Mouse (Mus musculus) stomach, embryonic 15.5 days (tissue): Measurements from ENCODE around the gene Eif4e3. TPM values are rescaled to one million over a fixed set of nuclear protein-coding genes. Genes with fewer than 3 reads are reported as not detected.

Experiments used
- ATAC-seq: fragments of 200-750 bp; cut with Nextera tagmentation; 2 replicates; pipeline ENCODE4 v1.8.0; 2017; ENCODE audit warnings: low read depth, moderate number of reproducible peaks, moderate TSS enrichment; ENCODE audit not compliant: insufficient read depth, low FRiP score
- H3K27ac ChIP-seq: fragments of 300-500 bp; sonication (generic); 2 replicates; pipeline ENCODE4 v1.5.1; 2015; ENCODE audit warnings: mild to moderate bottlenecking, inconsistent platforms
- H3K27me3 ChIP-seq: fragments of 300-500 bp; sonication (generic); replicated peaks from 2 replicates; pipeline ENCODE4 v1.6.1; 2015; ENCODE audit warnings: inconsistent platforms
- H3K36me3 ChIP-seq: fragments of 300-500 bp; sonication (generic); 2 replicates; pipeline ENCODE4 v1.6.1; 2015; ENCODE audit warnings: inconsistent platforms
- H3K4me1 ChIP-seq: fragments of 300-500 bp; sonication (generic); 2 replicates; pipeline ENCODE4 v1.6.1; 2015; ENCODE audit warnings: inconsistent platforms
- H3K4me2 ChIP-seq: fragments of 300-500 bp; sonication (generic); 2 replicates; pipeline ENCODE4 v1.6.1; 2015; ENCODE audit warnings: mild to moderate bottlenecking, inconsistent platforms
- H3K4me3 ChIP-seq: fragments of 300-500 bp; sonication (generic); replicated peaks from 2 replicates; pipeline ENCODE4 v1.5.1; 2015; ENCODE audit warnings: inconsistent platforms
- H3K9ac ChIP-seq: fragments of 300-500 bp; sonication (generic); 2 replicates; pipeline ENCODE4 v1.6.1; 2015; ENCODE audit warnings: inconsistent platforms
- H3K9me3 ChIP-seq: fragments of 300-500 bp; sonication (generic); 2 replicates; pipeline ENCODE4 v1.6.1; 2016; ENCODE audit warnings: inconsistent platforms
- WGBS: fragments of 180-500 bp; shearing (Covaris S2); methylation state at CpG from one replicate; pipeline ENCODE4 v1.1.7; 2015; 5-methylcytosine and 5-hydroxymethylcytosine counted together
- polyA plus RNA-seq: library from polyadenylated mRNA; unstranded; fragments of >200 nt; fragmentation: Nextera tagmentation; extraction: Ambion mirVana; gene quantifications from 2 replicates; pipeline ENCODE4 v1.2.1, GENCODE M21; 2015

Eif4e3 gene
- polyA plus RNA-seq, 1 experiment from 2014 or later = 11.9 TPM

GRCm38 (mm10) chr6:99636801-99637200, 29.8 kb downstream of the Eif4e3 start:
- 61% methylated on average over 8 of the region's 8 CpGs for WGBS
- no peak overlapping the region for H3K4me3 ChIP-seq
- no peak for ATAC-seq
- H3K4me2 ChIP-seq = no peak overlapping the region
- no peak overlapping the region for H3K9ac ChIP-seq
- no peak overlapping the region for H3K27ac ChIP-seq
- no peaks in the 10 kb centered on the region for H3K4me1 ChIP-seq
- H3K27me3 ChIP-seq = no peaks in the 10 kb centered on the region
- no peaks in the 10 kb centered on the region for H3K36me3 ChIP-seq
- H3K9me3 ChIP-seq = no peaks in the 10 kb centered on the region

- H3K36me3 ChIP-seq = no peaks in the 10 kb centered on the region
- no peak overlapping the region for H3K27ac ChIP-seq
- H3K9me3 ChIP-seq = no peaks in the 10 kb centered on the region
- H3K4me1 ChIP-seq = no peaks in the 10 kb centered on the region
- WGBS = 48% methylated on average over 9 of the region's 9 CpGs
- H3K4me3 ChIP-seq = no peak overlapping the region
- no peak overlapping the region for H3K9ac ChIP-seq
- H3K4me2 ChIP-seq = no peak overlapping the region
- no peak for ATAC-seq
- H3K27me3 ChIP-seq = no peaks in the 10 kb centered on the region
Observed at GRCm38 (mm10) chr6:99636121-99636520, 30.4 kb downstream of the Eif4e3 start.

- 72% methylated on average over 32 of the region's 32 CpGs for WGBS
- H3K9me3 ChIP-seq = no peaks in the 10 kb centered on the region
- no peaks in the 10 kb centered on the region for H3K4me1 ChIP-seq
- no peak overlapping the region for H3K27ac ChIP-seq
- no peak overlapping the region for H3K4me2 ChIP-seq
- H3K9ac ChIP-seq = no peak overlapping the region
- no peaks in the 10 kb centered on the region for H3K36me3 ChIP-seq
- H3K4me3 ChIP-seq = no peak overlapping the region
- no peak for ATAC-seq
- H3K27me3 ChIP-seq = no peaks in the 10 kb centered on the region
Observed at GRCm38 (mm10) chr6:99632121-99632980, 34.2 kb downstream of the Eif4e3 start.

- no peak overlapping the region for H3K27ac ChIP-seq
- H3K4me1 ChIP-seq = no peaks in the 10 kb centered on the region; the same call in 1 of the 2 replicates
- no peak overlapping the region for H3K4me2 ChIP-seq
- WGBS = 90% methylated on average over 5 of the region's 5 CpGs
- no peak for ATAC-seq
- no peaks in the 10 kb centered on the region for H3K9me3 ChIP-seq
- no peak overlapping the region for H3K4me3 ChIP-seq
- no peaks in the 10 kb centered on the region for H3K36me3 ChIP-seq
- no peak overlapping the region for H3K9ac ChIP-seq
- H3K27me3 ChIP-seq = no peaks in the 10 kb centered on the region
Observed at GRCm38 (mm10) chr6:99631637-99632036, 34.9 kb downstream of the Eif4e3 start.

GRCm38 (mm10) chr6:99629726-99630458, 36.7 kb downstream of the Eif4e3 start:
- H3K4me1 ChIP-seq = no peaks in the 10 kb centered on the region; the same call in 1 of the 2 replicates
- no peaks in the 10 kb centered on the region for H3K27me3 ChIP-seq
- no peak overlapping the region for H3K4me2 ChIP-seq
- H3K9me3 ChIP-seq = no peaks in the 10 kb centered on the region
- WGBS = 85% methylated on average over 8 of the region's 8 CpGs
- ATAC-seq = no peak
- H3K9ac ChIP-seq = no peak overlapping the region
- no peaks in the 10 kb centered on the region for H3K36me3 ChIP-seq
- no peak overlapping the region for H3K4me3 ChIP-seq
- no peak overlapping the region for H3K27ac ChIP-seq

GRCm38 (mm10) chr6:99626347-99626746, 40.2 kb downstream of the Eif4e3 start:
- no peaks in the 10 kb centered on the region for H3K36me3 ChIP-seq
- H3K4me2 ChIP-seq = no peak overlapping the region
- no peak for ATAC-seq
- no peaks in the 10 kb centered on the region; the same call in 1 of the 2 replicates for H3K4me1 ChIP-seq
- no peak overlapping the region for H3K4me3 ChIP-seq
- H3K9me3 ChIP-seq = no peaks in the 10 kb centered on the region
- no peaks in the 10 kb centered on the region for H3K27me3 ChIP-seq
- no peak overlapping the region for H3K9ac ChIP-seq
- H3K27ac ChIP-seq = no peak overlapping the region
- 94% methylated on average over 2 of the region's 2 CpGs for WGBS

GRCm38 (mm10) chr6:99625803-99626202, 40.8 kb downstream of the Eif4e3 start:
- no peak for ATAC-seq
- no peaks in the 10 kb centered on the region for H3K27me3 ChIP-seq
- H3K9ac ChIP-seq = no peak overlapping the region
- H3K4me1 ChIP-seq = no peaks in the 10 kb centered on the region; the same call in 1 of the 2 replicates
- H3K4me2 ChIP-seq = no peak overlapping the region
- 38% methylated on average over 7 of the region's 7 CpGs for WGBS
- no peak overlapping the region for H3K27ac ChIP-seq
- H3K36me3 ChIP-seq = no peaks in the 10 kb centered on the region
- no peak overlapping the region for H3K4me3 ChIP-seq
- no peaks in the 10 kb centered on the region for H3K9me3 ChIP-seq

GRCm38 (mm10) chr6:99625306-99625705, 41.3 kb downstream of the Eif4e3 start:
- H3K27me3 ChIP-seq = no peaks in the 10 kb centered on the region
- H3K9ac ChIP-seq = no peak overlapping the region
- H3K4me1 ChIP-seq = no peaks in the 10 kb centered on the region; the same call in 1 of the 2 replicates
- no peak overlapping the region for H3K4me2 ChIP-seq
- no peaks in the 10 kb centered on the region for H3K9me3 ChIP-seq
- WGBS = 46% methylated on average over 7 of the region's 7 CpGs
- no peaks in the 10 kb centered on the region for H3K36me3 ChIP-seq
- H3K27ac ChIP-seq = no peak overlapping the region
- no peak for ATAC-seq
- no peak overlapping the region for H3K4me3 ChIP-seq

GRCm38 (mm10) chr6:99624542-99624941, 42.0 kb downstream of the Eif4e3 start:
- H3K27me3 ChIP-seq = no peaks in the 10 kb centered on the region
- no peaks in the 10 kb centered on the region for H3K9me3 ChIP-seq
- H3K4me1 ChIP-seq = no peaks in the 10 kb centered on the region; the same call in 1 of the 2 replicates
- WGBS = 87% methylated on average over 3 of the region's 3 CpGs
- no peaks in the 10 kb centered on the region for H3K36me3 ChIP-seq
- no peak overlapping the region for H3K4me2 ChIP-seq
- ATAC-seq = no peak
- no peak overlapping the region for H3K4me3 ChIP-seq
- no peak overlapping the region for H3K27ac ChIP-seq
- no peak overlapping the region for H3K9ac ChIP-seq

- H3K9ac ChIP-seq = no peak overlapping the region
- no peak overlapping the region for H3K4me2 ChIP-seq
- H3K9me3 ChIP-seq = no peaks in the 10 kb centered on the region
- no peak for ATAC-seq
- WGBS = 17% methylated on average over 6 of the region's 6 CpGs
- no peaks in the 10 kb centered on the region for H3K27me3 ChIP-seq
- no peak overlapping the region for H3K27ac ChIP-seq
- H3K4me1 ChIP-seq = no peaks in the 10 kb centered on the region; the same call in 1 of the 2 replicates
- no peak overlapping the region for H3K4me3 ChIP-seq
- no peaks in the 10 kb centered on the region for H3K36me3 ChIP-seq
Observed at GRCm38 (mm10) chr6:99623641-99624040, 42.9 kb downstream of the Eif4e3 start.

GRCm38 (mm10) chr6:99621167-99621566, 45.4 kb downstream of the Eif4e3 start:
- 63% methylated on average over 4 of the region's 4 CpGs for WGBS
- Histone ChIP-seq H3K27ac (no peak overlapping the region), H3K27me3 (no peaks in the 10 kb centered on the region), H3K36me3 (no peaks in the 10 kb centered on the region), H3K4me1 (no peaks in the 10 kb centered on the region), H3K9me3 (no peaks in the 10 kb centered on the region), H3K4me2 (no peak overlapping the region), H3K9ac (no peak overlapping the region), H3K4me3 (no peak overlapping the region)
- ATAC-seq = no peak

GRCm38 (mm10) chr6:99620471-99620870, 46.1 kb downstream of the Eif4e3 start:
- Histone ChIP-seq H3K27me3 (no peaks in the 10 kb centered on the region), H3K9me3 (no peaks in the 10 kb centered on the region), H3K4me1 (peaks cover 2% of the 10 kb centered on the region; the same call in 1 of the 2 replicates), H3K4me2 (no peak overlapping the region), H3K4me3 (no peak overlapping the region), H3K36me3 (no peaks in the 10 kb centered on the region), H3K9ac (no peak overlapping the region), H3K27ac (no peak overlapping the region)
- no peak for ATAC-seq
- WGBS = 65% methylated on average over 7 of the region's 7 CpGs
